Mouse (Mus musculus) brain, adult 10 weeks (tissue): ENCODE measurements around the gene Csdc2. TPM values are rescaled to one million over a fixed set of nuclear protein-coding genes. Genes with fewer than 3 reads are reported as not detected.

Experiments used
- polyA plus RNA-seq: library from polyadenylated mRNA; stranded (reverse); fragments of 350-450 nt; fragmentation: Illumina TruSeq; extraction: RNeasy Lipid Tissue Mini Kit (QIAGEN cat#74804); gene quantifications from one replicate; pipeline ENCODE4 v1.2.3, GENCODE M21; 2015; ENCODE audit warnings: low read depth, low replicate concordance

Gene Csdc2
- 101 TPM for polyA plus RNA-seq

DNA sequence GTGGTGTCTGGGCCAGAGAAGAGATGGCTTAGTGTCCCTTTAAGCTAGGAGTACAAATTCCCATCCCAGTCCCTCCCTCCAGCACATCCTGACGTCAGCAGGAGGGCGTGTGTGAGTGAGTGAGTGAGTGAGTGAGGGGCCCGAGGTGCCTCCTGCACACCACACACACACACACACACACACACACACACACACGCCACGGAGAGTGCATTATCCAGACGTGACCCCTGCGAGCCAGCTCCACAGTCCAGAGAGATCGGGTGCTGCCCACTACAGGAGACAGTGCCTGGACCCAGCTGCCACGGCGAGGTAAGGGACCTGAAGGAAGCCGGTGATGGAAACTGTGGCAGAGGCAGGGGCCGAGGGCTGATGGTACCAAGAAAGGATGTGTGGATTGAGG is at the start of gene Csdc2:
Gene Csdc2, plus strand, starts transcription at position 81 of the 400 bp plus-strand sequence.

DNA sequence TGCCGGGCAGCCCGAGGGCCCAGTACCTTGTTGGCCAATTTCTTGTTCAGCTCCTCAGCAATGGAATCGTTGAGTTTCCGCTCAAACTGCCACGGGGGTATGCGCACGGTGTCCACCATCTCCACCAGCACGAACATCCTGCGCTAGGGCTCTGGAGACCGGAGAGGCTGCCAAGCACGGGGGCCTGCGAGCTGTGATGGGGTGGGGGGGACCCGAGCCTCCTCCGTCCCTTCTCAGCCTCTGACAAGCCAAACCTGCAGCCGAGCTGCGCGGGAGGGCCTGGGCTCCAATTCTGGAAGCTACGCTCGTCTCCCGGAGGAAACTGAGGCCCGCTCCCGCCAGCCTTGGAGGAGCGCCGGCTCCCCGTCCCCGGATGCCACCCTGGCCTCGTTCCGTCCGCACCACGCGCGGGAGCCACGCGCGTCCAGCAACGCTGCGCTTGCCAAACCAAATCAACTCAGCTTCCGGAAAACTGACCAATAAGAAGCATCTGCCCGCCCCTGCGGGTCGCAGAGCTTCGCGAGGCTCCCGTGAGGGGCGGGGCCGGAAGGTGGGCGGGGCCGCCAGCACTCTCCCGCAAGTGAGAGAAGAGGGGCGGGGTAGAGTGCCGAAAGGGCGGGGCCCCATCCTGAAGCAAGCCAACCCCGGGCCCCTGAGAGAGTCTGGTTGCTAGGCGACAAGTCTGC is 10.7 kb upstream of the Csdc2 start, which contains the start of gene Polr3h:
Gene Polr3h, minus strand, starts transcription at position 481 of the 686 bp plus-strand sequence.

GRCm38 (mm10) chr15:81960171-81961077 is 23.9 kb downstream of the Csdc2 start, which contains the start of gene Pmm1:
Gene Pmm1, minus strand, starts transcription at chr15:81960930.

DNA sequence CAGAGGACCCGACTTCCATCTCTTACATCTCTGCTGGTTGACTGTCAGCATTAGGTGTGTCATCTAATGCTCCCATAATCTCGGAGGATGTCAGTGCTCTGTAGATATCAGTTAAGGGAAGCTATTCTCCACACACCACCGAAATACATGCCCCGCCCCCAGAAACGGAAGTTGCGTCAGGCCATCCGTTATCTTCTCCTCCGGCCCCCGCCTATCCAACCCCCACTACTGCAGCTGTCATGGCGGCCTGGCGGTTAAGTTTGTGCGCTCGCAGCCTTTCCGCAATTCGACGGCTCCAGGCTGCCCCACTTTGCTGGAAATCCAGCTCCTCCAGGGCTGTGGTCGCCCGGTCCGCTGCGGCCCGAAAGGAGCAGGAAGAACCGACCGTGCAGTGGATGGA is 43.8 kb downstream of the Csdc2 start, which contains the start of gene 1700029P11Rik:
Gene 1700029P11Rik, plus strand, starts transcription at position 220 of the 400 bp plus-strand sequence.

DNA sequence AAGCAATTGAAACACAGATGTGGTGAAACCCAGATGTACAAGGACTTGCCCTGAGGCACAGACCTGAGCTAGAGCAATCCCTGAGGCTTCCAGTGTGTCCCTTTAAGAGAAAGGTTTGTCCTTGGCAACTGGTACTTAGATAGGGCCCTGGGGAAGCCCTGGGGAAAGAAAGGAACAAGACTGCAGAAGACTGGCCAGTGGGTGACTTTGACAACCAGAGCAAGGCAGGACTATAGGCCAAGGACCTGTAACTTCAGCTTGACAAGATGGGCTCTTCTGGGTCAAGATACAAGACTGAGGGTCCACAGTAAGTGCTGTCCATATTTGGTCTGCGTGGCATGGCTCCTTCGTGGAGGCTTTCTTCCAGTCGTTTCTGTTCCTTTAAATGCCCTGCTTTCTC is 51.1 kb downstream of the Csdc2 start, which contains the start of gene Xrcc6:
Gene Xrcc6, plus strand, starts transcription at position 190 of the 400 bp plus-strand sequence.

Other genes with a start within 250 kb of the Csdc2 start
- gene Chadl, start 239.5 kb upstream of the Csdc2 start, polyA plus RNA-seq = 14.0 TPM
- gene Zc3h7b, start 191.7 kb upstream of the Csdc2 start, polyA plus RNA-seq = 78.6 TPM
- gene Rangap1, start 191.2 kb upstream of the Csdc2 start, polyA plus RNA-seq = 167 TPM
- 237 TPM for gene Tef, start 134.3 kb upstream of the Csdc2 start, polyA plus RNA-seq
- gene Tob2, start 78.0 kb upstream of the Csdc2 start, polyA plus RNA-seq = 12.8 TPM
- 53.3 TPM for gene Phf5a, start 64.8 kb upstream of the Csdc2 start, polyA plus RNA-seq
- gene Aco2, start 64.5 kb upstream of the Csdc2 start, polyA plus RNA-seq = 459 TPM
- gene Polr3h, start 10.5 kb upstream of the Csdc2 start, polyA plus RNA-seq = 55.3 TPM
- 214 TPM for gene Pmm1, start 24.2 kb downstream of the Csdc2 start, polyA plus RNA-seq
- not detected for gene 1700029P11Rik, start 43.8 kb downstream of the Csdc2 start, polyA plus RNA-seq
- 28.4 TPM for gene Xrcc6, start 51.1 kb downstream of the Csdc2 start, polyA plus RNA-seq
- gene Desi1, start 97.1 kb downstream of the Csdc2 start, polyA plus RNA-seq = 118 TPM
- 244 TPM for gene Snu13, start 110.8 kb downstream of the Csdc2 start, polyA plus RNA-seq
- not detected for gene 4930407I10Rik, start 122.4 kb downstream of the Csdc2 start, polyA plus RNA-seq
- 2.7 TPM for gene Mei1, start 133.2 kb downstream of the Csdc2 start, polyA plus RNA-seq
- 12.6 TPM for gene Ccdc134, start 191.2 kb downstream of the Csdc2 start, polyA plus RNA-seq
- 117 TPM for gene Srebf2, start 210.4 kb downstream of the Csdc2 start, polyA plus RNA-seq